Mouse (Mus musculus) kidney, postnatal 25 days (tissue): ENCODE measurements around the gene Thrb.
A peak's percentile ranks its signal among the peaks of the same experiment; 100 is the strongest.
"Not testable (repeated sequence)": the region's sequence is repeated elsewhere in the genome, so short reads cannot be mapped to it uniquely, and the experiment has no call there.

Source experiments
- DNase-seq, 2 experiments: peaks; one replicate each; pipeline ENCODE4 v3.0.0; 2021; ENCODE audit warnings: mixed read lengths in 2 of 2

Thrb gene

DNA sequence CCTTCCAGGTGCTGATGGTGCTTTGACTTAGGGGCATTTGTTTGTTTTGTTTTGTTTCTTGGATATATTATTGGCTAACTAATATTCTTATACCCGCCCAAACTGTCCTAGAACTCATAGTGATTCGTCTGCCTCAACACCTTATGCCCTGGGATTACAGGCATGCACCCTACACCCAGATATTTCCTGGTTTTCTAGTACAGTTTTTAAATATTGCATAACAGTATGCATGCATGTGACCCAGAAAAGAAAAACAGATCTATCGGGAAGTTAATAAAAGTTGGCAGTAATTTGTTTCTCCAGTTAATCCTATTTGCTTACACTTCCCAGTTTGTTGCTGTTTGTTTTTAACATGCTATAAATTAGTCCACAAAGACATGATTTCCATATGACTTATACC is 225.3 kb downstream of the Thrb start:
- DNase-seq = no peak

DNA sequence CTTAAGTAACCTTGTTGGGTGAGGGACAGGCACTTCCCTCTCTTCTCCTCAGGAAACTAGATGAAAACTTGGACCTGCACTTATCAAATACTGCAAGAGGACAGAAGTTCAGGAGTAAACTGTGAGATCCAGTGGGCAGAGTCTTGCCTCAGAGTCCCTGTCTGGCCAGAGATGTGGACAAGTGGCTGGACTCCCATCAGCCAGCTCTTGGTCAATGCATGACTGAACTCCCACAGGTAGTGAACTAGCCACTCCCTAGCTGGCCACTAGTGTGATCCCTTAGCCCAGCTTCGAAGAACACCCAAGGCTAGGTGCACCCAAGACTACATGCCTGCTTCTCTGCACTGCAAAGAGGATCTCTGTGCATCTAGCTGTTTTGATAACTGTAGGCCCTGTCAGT is 234.7 kb downstream of the Thrb start:
- peak; percentile 17 to 59 for DNase-seq

DNA sequence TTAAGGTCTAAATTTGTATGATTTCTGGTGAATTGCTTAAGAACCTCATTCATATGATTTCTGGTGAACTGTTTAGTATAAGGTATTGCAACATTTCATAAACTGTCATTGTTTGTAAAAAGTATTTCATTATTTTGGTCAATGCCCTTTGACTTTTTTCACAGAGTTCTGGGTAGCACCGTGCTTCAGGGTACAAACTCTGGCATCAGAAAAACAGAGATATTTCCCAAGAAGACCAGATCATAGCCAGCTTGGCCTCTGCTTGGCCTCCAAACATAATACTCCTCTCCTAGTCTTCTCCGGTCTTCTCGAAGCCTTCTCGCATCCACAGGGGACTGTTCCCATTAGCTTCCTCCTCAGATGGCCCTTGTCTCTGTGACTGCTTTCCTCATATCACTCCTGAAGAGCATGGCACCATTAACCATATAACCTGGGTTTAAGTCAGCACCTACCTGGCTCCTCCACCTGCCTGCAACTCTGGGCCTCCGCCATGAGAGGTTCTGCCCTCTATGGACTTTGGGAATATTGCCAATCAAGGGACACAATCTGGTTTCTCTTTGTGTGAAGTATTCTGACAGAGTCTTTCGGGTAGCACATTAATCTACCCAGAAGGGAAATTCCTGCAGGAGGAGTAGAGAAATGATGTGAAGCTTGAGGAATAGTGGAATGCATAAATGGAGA is 239.8 kb downstream of the Thrb start:
- peak; percentile 18 to 48 for DNase-seq

DNA sequence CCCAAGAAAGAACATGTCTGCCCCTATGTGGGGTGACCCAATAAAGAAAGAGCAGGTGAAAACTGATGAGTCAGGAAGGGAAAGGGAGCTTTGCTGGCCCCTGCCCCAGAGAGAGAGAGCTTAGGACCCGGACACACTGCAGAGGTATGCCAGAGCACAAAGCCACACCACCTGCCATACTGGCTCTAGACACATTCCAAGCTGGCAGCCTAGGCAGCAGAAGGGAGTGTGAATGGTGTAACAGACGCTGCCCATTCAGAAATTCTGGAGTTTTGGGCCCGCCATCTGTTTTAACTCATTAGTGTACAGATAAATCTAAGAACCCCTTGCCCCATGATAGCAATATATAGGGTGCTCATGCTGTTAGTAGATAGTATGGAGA is 240.3 kb downstream of the Thrb start:
- no peak for DNase-seq

DNA sequence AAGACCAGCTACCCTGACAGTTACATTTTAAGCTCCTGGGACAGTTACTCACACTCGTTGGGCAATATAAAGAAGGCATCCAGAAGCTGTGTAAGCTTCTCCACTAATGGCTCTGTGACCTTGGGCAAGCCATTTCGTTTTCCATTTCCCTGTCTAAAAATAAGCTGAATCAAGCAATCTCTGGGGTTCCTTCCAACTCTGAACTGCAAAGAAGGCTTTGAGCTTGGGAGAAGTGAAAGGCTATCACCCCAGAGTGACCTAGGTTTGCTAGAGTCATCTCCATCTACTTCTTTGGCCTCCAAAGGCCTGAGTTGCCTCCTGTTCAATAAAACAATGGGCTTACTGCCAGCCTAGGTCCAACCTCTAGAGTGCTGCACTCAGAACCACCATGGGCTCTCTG is 242.4 kb downstream of the Thrb start:
- DNase-seq = no peak

DNA sequence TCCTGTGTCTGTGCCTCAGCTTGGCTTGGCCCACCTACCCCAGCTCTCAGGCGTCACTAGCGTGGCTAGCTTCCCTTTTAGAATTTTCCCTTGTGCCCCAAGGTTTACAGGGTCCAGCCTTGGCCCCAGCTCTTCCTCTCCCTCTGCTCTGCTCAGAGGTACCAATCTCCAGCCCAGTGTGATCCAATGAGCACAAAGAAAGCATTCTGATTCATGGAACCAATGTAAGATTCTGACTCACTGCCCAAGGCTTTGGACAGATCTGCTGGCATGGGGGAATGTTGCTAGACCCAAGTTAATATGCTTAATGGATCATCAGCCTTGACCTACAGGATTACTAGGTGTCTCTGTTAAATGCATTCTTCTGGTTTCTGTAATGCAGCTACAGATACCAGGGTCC is 243.1 kb downstream of the Thrb start:
- DNase-seq = no peak

DNA sequence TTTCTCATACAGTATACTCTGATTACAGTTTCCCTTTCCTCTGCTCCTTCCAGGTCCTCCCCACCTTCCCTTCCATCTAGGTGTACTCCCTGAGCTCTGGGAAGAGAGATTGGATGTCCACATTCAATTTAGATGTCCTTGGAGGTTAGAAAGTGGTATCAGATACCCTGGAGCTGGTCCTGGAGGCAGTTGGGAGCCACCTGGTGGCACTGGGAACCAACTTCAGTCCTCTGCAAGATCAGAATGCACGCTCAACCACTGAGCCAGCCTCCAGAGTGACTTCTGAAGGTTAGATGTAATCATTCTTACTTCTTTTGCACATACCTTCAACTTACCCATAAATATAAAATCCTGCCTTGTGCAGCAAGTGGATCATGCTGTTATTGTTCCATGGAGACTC is 244.5 kb downstream of the Thrb start:
- peak; percentile 35 to 43 for DNase-seq

DNA sequence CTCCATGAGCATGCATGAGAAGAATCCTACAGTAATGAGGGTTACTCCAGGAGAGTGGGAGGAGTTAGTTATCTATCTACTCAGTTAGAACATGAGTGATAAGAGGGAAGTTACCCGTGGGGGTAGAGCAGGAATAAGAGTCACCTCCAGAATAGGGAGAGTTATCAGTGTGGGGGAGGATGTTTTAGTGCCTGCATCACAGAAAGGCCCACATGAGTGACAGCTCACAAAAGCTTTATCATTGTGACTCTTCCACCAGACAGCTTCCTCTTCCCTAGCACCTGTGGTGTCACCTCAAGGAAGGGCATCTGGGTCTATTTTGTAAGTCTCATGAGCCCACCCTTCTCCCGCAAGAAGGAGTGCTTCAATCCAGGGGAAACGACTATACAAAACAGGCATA is 245.6 kb downstream of the Thrb start:
- DNase-seq = no peak

DNA sequence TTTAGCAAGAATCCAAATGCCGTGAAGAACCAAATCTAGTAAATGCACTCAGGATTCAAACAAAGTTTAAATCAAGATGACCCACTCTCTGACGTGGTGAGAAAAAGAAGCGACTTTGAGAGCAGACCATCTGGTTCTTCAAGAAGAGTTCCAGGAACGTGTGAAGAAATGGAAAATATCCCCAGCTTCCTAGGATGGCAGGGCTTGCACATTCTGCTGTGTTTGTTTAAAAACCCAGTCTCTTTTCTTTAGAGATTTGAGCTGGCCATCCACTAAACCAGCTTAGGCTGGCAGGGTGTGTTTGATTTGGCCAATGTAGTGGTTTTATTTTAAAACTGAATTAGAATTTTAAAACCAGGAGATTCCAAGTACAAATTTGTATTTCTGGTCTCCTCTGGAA is 246.9 kb downstream of the Thrb start:
- no peak for DNase-seq

DNA sequence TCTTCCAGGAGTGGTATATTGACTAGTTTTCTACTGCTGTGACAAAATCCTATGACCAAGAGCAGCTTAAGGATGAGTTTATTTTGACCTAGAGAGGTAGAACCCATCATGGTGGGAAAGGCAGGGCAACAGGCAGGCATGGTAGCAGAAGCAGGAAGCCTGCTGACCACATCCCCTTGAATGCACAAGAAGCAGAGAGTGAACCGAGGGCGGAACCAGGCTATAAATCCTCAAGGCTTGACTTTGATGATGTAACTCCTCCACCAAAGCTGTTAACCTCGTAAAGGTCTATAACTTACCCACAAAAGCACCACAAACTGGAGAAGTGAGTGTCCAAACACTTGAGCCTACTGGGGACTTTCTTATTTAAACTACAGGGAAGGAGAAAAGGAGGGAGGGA is 251.1 kb downstream of the Thrb start:
- DNase-seq = no peak

DNA sequence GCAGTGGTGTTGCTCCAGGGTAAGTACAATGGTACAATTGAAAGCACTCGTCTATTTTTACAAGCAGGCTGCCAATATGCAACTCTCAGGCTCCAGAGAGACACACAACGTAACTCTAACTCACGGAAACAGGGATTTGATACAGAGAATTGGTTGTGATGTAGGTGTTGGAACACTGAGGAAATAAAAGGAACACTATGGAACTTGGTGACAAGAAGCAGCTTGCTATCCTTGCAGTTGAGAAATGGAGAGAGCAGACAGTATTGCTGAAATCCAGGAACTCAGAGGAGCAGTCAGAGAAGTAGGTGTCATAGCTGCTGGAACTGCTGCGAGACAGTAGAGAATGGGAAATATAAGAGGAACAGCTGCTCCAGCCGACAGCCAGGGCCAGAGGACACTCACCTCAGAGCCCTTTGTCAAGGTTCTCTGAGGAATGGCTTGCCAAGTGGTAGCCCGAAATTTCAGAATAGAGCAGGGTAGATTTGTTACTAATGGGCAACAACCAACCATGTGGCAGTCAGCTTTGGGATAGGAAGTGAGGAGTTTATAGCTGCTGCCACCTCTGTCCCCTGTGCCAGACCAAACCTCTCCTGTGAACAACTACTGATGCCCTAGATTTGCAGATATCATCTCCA is 252.6 kb downstream of the Thrb start:
- no peak for DNase-seq

DNA sequence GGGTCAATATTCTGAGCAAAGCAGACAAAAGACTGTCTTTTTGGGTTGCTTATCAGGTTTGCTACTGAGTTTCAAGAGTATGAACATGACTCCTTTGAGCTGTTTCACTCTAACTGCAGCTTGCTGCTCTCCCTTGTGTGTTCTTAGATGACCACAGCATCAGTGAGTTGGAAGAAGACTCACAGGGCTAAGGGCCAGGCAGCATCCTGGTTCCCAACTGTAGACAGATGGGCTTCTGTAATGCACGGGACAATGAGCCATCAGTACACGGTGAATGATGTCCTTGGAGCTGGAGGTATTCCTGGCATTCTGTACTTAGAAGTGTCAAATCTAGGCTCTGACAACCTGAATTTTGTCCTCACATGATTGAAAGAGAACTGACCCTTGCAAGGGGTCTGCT is 255.5 kb downstream of the Thrb start:
- no peak for DNase-seq

DNA sequence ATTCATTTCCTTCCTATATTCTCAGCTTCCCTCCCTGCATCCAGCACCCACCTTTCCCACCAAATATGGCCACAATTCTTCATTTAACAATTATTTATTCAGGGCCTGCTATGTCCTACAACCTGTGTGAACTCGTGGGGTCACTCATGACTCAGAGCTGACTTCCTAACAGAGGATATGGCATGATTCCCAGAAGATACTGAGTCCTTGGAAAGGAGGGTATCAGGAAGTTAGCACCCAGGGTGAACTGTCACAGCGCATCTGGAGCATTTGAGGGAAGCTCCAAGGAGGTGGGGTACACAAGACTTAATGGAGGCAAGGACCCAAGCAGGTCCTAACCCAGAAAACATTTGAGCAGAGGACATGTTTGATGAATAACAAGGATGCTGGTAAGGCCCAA is 256.6 kb downstream of the Thrb start:
- DNase-seq = no peak

DNA sequence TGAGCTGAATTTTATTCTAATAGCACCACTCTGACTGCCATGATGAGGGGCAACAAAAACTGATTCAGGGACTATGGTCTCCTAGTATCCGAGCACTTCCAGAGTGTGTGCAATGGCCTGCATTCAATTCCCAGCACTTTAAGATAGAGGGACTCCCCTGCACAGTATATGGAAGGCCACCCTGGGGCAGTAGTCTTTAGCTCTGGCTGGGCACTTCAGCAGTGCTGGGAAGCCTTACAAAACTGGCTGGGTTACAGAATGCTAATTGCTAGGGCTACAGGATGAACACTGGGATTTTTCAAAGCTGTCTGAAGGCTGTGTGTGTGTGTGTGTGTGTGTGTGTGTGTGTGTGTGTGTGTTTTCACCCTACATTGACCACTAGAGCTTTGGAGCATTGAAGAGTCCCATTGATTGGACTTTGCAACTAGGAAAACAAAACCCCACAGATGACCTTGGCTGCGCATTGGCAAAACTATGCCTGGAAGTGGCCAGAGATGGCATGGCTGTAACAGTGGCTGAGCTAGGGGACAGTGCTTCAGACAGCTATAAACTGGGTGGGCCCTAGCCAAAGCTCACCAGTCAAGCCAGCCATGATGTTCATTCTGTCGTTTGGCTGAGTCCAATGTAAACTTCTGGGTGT is 257.2 kb downstream of the Thrb start:
- DNase-seq = no peak

DNA sequence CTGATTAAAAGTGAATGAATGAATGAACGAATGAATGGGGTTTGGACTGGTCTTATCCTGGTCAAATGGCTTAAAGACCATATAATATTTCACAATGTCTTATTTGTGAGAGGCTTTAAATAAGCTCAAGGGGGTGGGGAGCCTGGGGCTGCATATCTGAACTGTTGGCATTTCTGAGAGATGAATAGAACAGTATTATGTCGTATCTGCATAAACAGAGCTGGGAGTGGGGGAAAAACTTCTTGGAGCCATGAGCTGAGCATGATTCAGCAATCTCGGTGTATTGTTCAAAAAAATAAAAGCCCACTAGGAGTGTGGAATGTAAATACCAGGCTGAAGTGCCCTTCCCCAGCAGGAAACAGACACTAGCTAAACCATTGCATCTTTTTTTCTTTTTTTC is 257.8 kb downstream of the Thrb start:
- DNase-seq = no peak

DNA sequence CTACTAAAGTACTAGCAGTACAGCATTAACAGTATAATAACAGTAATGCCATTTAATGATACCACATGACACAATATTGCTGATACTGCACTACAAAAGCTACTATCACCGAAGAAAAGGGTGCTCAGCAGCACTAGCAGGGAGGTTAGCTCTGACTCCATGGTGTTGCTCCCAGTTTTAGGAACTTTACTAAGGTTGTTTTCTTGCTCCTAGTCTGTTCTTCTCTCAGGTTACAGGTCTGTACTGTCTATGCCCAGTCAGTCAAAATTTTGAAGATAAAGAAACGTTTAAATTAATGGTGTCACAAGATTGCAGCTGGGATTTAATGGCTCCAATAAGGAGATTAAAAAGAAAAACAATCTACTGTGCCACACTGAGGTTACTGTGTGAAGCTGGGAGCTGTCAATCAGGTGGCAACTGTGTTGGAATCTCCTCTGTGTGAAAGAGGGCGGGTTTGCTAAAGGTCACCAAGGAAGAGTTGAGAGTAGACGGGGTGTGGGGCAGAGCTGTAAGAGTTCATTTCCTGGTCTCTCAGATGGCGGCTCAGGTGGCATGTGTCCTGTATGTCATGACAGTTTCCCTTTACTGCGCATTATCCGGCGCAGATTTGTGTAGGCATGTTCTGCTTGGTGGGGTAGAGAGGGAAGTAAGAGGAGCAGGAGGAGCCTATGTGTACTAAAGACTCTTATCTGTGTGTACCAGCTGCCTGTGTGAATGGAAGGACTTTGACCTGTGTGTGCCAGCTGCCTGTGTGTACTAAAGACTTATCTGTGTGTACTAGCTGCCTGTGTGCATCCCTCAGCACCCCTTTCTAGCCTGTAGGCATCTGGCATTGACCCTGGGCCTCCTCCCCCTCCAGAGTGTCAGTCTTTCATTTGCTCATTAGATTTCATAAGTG is 263.0 kb downstream of the Thrb start:
- peak; percentile 59 to 79 for DNase-seq

DNA sequence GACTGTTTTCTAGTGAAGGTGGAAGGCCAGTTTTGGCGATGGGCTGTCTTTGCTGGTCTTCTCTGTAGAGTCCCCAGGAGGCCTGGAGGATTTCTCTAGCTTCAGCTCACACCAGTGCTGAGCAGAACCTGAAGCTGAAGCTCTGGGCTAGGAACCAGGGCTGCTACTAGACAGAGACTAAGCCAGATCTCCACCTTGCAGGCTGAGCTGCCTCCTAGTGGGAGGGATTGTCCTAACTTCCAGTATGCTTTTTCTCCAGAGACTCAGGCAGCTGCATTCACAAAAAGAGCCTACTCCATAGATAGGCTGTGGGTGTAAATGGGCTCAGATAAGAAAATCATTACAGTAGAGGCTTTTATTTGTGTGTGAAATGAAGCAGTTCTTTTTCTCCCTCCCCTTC is 267.4 kb downstream of the Thrb start:
- DNase-seq = peak; percentile 50 to 56

DNA sequence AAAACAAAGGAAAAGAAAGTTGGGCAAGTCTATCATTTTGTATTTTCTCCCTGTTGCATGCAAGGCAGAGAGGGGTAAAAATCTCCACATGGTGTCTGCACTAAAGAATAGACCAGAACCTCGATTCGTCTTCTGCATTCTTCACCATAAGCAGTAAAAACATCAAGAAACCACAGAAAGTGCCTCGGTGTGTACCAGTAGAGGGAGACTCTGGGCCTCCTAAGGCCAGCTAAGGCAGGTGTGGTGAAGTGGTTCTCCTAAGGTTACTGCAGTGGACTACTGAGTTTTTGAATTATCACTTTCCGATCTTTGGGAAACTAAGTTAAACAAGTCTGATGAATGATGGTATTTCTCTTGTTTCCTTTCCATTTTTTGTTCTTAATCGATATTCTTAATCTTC is 269.5 kb downstream of the Thrb start:
- DNase-seq = no peak

DNA sequence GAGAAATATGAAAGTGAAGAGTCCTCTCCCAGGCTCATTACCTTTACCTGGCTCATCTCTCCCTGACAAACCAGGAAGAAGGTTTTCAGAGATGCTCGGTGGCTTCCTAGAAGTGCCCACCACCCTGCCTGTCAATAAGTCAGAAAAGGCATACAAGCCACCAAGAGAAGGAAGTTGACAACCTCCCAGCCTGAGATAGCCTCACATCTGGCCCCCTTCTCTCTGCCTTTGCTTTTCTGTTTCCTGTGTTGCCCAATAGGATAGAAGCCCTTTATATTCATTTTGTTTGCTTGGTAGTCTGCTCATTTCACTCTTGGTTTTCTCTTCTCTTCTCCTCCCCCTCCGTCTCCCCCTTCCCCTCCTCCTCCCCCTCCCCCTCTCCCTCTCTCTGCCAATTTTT is 273.4 kb downstream of the Thrb start:
- no peak for DNase-seq

DNA sequence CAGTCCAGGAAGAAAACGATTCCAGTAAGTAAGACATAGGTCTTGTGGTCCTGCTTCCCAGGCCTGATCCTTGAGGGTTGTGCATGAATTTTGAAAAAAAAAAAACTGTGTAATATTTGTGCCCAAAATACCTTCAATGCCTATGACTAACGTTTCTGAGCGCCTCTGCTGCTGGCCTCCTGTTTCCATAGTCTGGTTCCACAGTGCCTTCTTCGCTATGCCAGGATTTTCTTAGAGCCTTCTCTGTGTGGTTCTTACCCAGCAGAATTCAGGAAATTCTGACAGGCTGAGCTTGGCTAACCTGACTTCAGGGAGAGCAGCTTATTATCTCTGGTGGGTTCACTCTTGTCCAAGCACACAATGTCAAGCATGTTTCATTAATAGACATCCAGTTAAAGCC is 274.7 kb downstream of the Thrb start:
- not testable (repeated sequence) for DNase-seq

DNA sequence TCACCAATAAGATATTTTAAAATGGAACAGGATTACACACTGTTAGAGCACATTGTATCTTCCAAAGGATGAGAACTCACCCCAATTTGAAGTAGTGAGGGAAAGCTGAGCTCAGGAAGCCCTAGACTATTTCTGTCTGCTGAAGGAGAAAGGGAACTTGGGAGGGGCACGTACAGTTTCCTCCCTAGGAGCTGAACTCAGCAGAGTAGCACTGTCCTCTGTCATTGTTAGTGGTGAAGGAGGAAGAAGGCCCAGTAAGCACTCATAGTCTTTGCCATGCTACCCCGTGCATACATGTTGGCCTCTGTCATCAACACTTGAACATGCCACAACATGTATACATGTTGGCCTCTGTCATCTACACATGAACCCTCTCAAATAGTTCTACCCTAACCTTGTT is 294.0 kb downstream of the Thrb start:
- no peak for DNase-seq

DNA sequence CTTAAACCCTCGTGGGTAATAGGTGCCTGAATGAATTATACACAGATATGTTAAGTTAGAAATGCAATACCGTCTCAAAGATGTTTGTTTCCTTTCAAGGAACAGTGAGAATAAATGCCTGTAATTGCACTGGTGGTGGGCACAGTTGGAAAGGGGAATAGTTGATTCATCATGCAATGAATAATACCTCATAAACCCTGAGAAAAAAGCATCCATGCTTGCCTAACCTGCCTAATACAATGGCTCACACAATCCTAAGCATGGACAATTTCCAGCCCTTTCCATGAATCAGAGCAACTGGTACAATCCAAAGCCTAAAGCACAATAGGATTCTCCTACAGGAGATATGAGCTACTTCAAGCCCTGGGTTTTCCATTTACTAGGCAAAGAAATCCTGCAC is 299.8 kb downstream of the Thrb start:
- DNase-seq = no peak

DNA sequence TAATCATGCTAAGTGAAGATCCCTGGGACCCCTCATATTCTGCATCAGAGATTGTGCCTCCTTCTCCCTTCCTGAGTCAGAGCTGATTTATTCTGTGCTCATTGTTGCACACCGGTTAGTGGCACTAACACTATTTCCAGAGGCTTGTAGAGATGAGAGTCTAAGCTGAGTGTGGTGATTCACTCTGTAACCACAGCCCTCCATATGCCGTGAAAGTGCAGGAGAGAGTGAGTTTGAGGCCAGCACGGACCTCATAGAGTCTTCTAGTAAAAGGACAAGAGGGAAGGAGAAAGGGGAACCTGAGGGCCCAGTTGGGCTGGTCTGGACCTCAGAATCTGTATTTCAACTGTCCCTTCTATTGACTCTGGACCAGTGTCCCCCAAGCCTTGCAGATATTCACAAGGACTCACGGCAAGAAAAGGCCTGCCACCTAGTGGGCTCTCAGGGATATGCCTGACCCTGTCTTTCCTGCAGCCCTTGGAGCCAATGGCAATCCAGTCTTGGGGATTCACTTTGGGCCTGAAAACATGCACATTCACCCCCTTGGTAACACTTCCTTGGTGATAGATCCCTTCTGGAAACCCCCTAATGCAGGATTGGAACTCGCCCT is 307.2 kb downstream of the Thrb start:
- DNase-seq = peak; percentile 64 to 69
